Mouse (Mus musculus) intestine, postnatal 0 days (tissue): ENCODE measurements around the gene Mafg. TPM values are rescaled to one million over a fixed set of nuclear protein-coding genes. Genes with fewer than 3 reads are reported as not detected.

Source experiments
- ATAC-seq: fragments of 200-750 bp; cut with Nextera tagmentation; 2 replicates; pipeline ENCODE4 v1.8.0; 2017; ENCODE audit warnings: mild to moderate bottlenecking, moderate TSS enrichment, moderate library complexity
- H3K27ac ChIP-seq: fragments of 300-500 bp; sonication (generic); 2 replicates; pipeline ENCODE4 v1.5.1; 2014; ENCODE audit warnings: mild to moderate bottlenecking, low read depth, low read length, moderate library complexity
- H3K27me3 ChIP-seq: fragments of 300-500 bp; sonication (generic); replicated peaks from 2 replicates; pipeline ENCODE4 v1.6.1; 2014; ENCODE audit warnings: low read length, mixed read lengths; ENCODE audit not compliant: control insufficient read depth, insufficient read depth
- H3K36me3 ChIP-seq: fragments of 300-500 bp; sonication (generic); 2 replicates; pipeline ENCODE4 v1.6.1; 2014; ENCODE audit warnings: mild to moderate bottlenecking, moderate library complexity; ENCODE audit not compliant: control insufficient read depth, insufficient read depth
- H3K4me1 ChIP-seq: fragments of 300-500 bp; sonication (generic); replicated peaks from 2 replicates; pipeline ENCODE4 v1.6.1; 2014; ENCODE audit warnings: antibody characterized with exemption, low read length, mixed read lengths; ENCODE audit not compliant: control insufficient read depth, insufficient read depth
- H3K4me2 ChIP-seq: fragments of 300-500 bp; sonication (generic); replicated peaks from 2 replicates; pipeline ENCODE4 v1.6.1; 2014; ENCODE audit warnings: low read depth, mild to moderate bottlenecking, moderate library complexity
- H3K4me3 ChIP-seq: fragments of 300-500 bp; sonication (generic); 2 replicates; pipeline ENCODE4 v1.5.1; 2014; ENCODE audit warnings: low read depth, low read length
- H3K9ac ChIP-seq: fragments of 300-500 bp; sonication (generic); 2 replicates; pipeline ENCODE4 v1.6.1; 2014; ENCODE audit warnings: mild to moderate bottlenecking, low read depth, low read length
- H3K9me3 ChIP-seq: fragments of 300-500 bp; sonication (generic); 2 replicates; pipeline ENCODE4 v1.6.1; 2016; ENCODE audit warnings: mixed run types; ENCODE audit not compliant: control insufficient read depth
- CTCF ChIP-seq: sonication (generic); IDR thresholded peaks from 2 replicates; pipeline ENCODE4 v1.5.1; 2016; ENCODE audit warnings: low read depth, mild to moderate bottlenecking, control low read depth, antibody characterized with exemption, moderate library complexity
- WGBS: fragments of 180-500 bp; shearing (Covaris S2); extraction: QIAGEN DNeasy Blood & Tissue Kit; methylation state at CpG from one replicate; pipeline ENCODE4 v1.1.7; 2014; 5-methylcytosine and 5-hydroxymethylcytosine counted together
- polyA plus RNA-seq: library from polyadenylated mRNA; unstranded; fragments of >200 nt; fragmentation: Nextera tagmentation; extraction: Ambion mirVana; gene quantifications from 2 replicates; pipeline ENCODE4 v1.2.1, GENCODE M21; 2015

Gene Mafg
- polyA plus RNA-seq, 1 experiment from 2014 or later, result 40.2 TPM

DNA sequence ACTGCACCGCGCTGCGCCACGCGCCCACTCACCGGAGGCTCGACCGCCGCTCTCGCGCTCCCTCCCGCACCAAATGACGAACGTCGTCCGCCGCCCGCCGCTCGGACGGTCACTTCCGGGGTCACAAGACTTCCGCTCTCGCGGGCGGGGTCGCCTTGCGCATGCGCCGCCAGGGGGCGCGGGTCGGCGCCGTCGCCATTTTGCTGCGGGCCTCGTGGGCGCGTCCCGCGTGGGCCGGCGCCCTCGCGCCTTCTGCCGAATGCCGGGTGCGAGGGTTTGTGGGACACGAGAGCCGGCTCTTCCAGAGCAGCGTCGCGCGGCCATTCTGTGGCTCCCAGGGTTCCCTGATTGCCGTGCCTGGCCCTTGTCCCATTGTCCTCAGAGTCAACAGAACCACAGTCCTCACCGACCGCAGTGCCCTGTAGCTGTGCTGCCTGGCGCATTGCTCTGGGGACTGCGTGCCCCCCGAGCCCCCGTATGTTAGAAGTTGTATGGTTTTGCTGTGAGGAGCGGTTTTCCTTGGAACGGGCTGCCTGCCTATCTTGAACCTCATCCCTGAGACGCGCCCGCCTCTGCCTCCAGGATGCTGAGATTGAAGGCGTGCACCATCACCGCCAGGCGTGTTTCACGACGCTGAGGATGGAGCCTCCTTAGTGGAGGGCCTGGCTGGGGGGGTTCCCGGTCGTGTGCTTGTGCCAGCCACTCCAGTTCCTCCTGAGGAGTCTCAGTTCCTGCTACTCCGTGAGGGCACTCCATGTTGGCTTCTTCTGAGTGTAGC lies 51.7 kb downstream of the Mafg start, which contains the start of gene Arhgdia:
Gene Arhgdia, minus strand, starts transcription at position 135 of the 778 bp plus-strand sequence.
- no peaks in the 10 kb centered on the region for H3K9me3 ChIP-seq
- H3K9ac ChIP-seq, result peak within 1 kb of the TSS; percentile 100
- peaks cover 34% of the 10 kb centered on the region for H3K36me3 ChIP-seq
- peak; percentile 74 for TF ChIP-seq CTCF
- no peaks in the 10 kb centered on the region for H3K27me3 ChIP-seq
- peak within 1 kb of the TSS; percentile 85 for H3K4me3 ChIP-seq
- 3% methylated on average over 71 of the region's 75 CpGs for WGBS
- H3K4me1 ChIP-seq, result peaks cover 18% of the 10 kb centered on the region; the same call in 1 of the 2 replicates
- peak; percentile 46 for ATAC-seq
- H3K27ac ChIP-seq, result peak within 1 kb of the TSS; percentile 99
- H3K4me2 ChIP-seq, result peak within 1 kb of the TSS; percentile 86

DNA sequence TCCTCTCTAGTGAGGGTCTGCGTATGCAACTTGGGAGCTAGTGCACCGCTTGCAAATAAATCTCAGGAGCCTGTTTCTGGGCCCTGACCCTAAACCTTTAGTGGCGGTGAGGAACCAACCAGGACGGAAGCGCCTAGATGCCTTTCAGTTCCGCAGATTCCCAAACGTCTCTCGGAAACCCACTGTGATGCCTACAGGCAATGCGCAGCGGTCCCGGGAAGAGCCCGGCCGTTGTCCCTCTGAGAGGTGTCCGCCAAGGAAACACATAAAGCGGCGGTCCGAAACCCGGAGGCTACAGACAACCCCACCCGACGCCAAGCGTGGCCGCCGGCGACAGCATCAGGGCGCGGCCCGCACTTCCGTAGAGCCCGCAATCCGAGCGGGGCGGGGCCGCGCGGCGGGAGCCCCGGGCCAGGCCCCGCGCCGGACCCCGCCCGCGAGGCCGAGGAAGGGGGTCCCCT lies 52.5 kb downstream of the Mafg start:
- Histone ChIP-seq H3K36me3 (peaks cover 34% of the 10 kb centered on the region), H3K4me3 (peak overlapping the region; percentile 85), H3K27me3 (no peaks in the 10 kb centered on the region), H3K27ac (peak overlapping the region; percentile 99), H3K4me1 (peaks cover 22% of the 10 kb centered on the region; the same call in 1 of the 2 replicates), H3K9ac (peak overlapping the region; percentile 100), H3K9me3 (no peaks in the 10 kb centered on the region), H3K4me2 (peak overlapping the region; percentile 86)
- TF ChIP-seq CTCF, result no peak
- WGBS, result 0% methylated on average over 28 of the region's 44 CpGs
- ATAC-seq, result peak; percentile 36

DNA sequence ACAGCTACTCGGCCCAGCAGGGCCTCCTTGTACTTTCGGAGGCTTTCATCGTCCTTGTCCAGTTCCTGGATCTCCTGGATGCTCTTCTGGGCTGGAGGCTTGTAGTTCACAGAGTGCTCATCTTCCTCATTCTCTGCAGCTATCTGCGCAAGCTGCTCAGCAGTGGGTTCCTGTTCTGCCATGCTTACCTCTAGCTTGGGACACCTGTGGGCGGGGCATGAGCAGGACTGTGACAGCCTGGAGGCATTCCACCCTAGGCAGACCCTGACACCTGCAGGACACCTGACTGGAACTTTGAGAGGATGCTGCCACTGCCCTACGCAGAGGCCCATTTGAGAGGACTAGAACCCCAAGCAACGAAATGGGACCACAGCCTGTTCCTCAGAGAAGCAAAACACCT lies 53.2 kb downstream of the Mafg start:
- H3K27ac ChIP-seq, result peak overlapping the region; percentile 99
- no peak for ATAC-seq
- H3K36me3 ChIP-seq, result peaks cover 30% of the 10 kb centered on the region
- no peaks in the 10 kb centered on the region for H3K9me3 ChIP-seq
- H3K9ac ChIP-seq, result peak overlapping the region; percentile 100
- peak overlapping the region; percentile 86 for H3K4me2 ChIP-seq
- 40% methylated on average over 7 of the region's 7 CpGs for WGBS
- H3K27me3 ChIP-seq, result no peaks in the 10 kb centered on the region
- no peak for TF ChIP-seq CTCF
- H3K4me3 ChIP-seq, result peak overlapping the region; percentile 85
- peaks cover 22% of the 10 kb centered on the region; the same call in 1 of the 2 replicates for H3K4me1 ChIP-seq

DNA sequence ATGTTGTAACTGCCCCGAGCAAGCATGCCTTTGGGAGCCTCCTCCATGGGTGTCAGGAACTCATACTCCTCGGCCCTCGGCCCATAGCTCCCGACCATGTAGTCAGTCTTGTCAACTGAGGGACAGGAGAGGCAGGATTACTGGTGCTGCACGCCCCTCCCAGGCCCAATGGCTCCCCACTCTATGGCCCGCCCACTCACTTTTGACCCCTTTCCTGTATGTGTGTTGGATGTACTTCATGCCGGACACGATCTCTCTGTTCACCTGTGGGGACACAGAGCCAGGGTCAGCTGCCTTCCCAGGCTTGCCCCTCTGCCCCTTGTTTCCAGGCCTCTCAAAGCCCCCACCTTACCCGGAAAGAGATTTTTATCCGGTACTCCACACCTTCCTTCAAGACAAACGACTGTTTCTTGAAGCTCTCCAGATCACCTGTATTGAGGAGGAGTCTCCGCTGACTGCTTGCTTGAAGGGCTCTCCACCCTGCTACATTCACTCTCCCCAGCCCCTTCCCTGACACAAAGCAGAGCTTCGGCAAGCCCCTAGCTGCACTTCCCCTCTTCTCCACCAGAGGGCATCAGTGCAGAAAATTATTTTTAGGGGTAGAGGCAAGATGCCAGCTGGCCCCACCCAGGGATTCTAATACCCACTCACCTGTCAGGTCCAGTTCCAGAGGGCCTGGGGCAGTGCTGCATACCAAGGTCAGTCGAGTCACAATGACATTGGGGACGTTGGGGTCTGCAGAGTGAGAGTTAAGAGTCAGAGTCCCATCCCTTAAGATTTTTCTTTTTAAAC lies 53.9 kb downstream of the Mafg start:
- H3K27ac ChIP-seq, result peak overlapping the region; percentile 99
- H3K4me1 ChIP-seq, result peaks cover 22% of the 10 kb centered on the region; the same call in 1 of the 2 replicates
- H3K4me3 ChIP-seq, result peak overlapping the region; percentile 85
- H3K27me3 ChIP-seq, result no peaks in the 10 kb centered on the region
- peak; percentile 87 for TF ChIP-seq CTCF
- H3K36me3 ChIP-seq, result peaks cover 27% of the 10 kb centered on the region
- no peaks in the 10 kb centered on the region for H3K9me3 ChIP-seq
- peak overlapping the region; percentile 86 for H3K4me2 ChIP-seq
- H3K9ac ChIP-seq, result peak overlapping the region; percentile 100
- ATAC-seq, result no peak
- 54% methylated on average over 15 of the region's 15 CpGs for WGBS

DNA sequence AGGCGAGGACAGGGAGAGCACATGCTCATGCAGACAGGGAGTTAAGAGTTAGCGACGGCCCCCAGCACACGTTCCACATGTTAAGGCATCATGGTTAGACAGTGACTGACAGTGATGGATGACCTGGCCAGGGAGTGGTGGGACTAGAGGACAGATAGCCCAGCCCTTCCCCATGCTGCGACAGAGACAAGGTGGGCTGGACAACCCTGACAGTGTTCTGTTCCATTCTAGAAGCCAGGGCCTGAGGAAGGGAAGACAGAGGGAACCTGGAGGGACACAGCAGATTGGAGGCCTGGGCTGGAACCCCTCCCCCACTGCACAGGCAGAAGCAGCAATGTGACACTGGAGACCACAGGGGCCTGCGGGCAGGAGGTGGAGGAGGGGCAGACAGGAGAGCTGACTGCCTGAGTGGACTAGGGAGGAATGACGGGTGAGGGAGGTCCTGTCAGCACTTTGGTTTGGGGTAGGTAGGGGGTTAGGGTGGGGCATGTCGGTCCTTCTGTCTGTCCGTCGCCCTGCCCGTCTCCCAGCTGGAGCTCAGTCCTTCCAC lies 54.6 kb downstream of the Mafg start:
- H3K4me3 ChIP-seq, result no peak overlapping the region
- peaks cover 27% of the 10 kb centered on the region for H3K36me3 ChIP-seq
- no peak overlapping the region for H3K9ac ChIP-seq

More for the DNA sequence above, 54.6 kb downstream of the Mafg start:
- H3K9me3 ChIP-seq, result no peaks in the 10 kb centered on the region
- peak overlapping the region; percentile 99 for H3K27ac ChIP-seq
- no peak for ATAC-seq
- peaks cover 22% of the 10 kb centered on the region; the same call in 1 of the 2 replicates for H3K4me1 ChIP-seq
- no peaks in the 10 kb centered on the region for H3K27me3 ChIP-seq
- no peak for TF ChIP-seq CTCF
- H3K4me2 ChIP-seq, result no peak overlapping the region
- WGBS, result 79% methylated on average over 11 of the region's 11 CpGs
